Mouse (Mus musculus) ES-E14 (cell line): ENCODE results near the gene Pfkm.

Experiments
- CHD2 ChIP-seq: IDR thresholded peaks from 2 replicates; pipeline ENCODE4 v1.6.1; 2014; ENCODE audit warnings: mild to moderate bottlenecking, low read depth, low read length, inconsistent platforms
- HCFC1 ChIP-seq: IDR thresholded peaks from 2 replicates; pipeline ENCODE4 v1.6.1; 2012; ENCODE audit warnings: low read length, inconsistent platforms, borderline replicate concordance; ENCODE audit not compliant: insufficient read depth
- MAFK ChIP-seq: IDR thresholded peaks from 2 replicates; pipeline ENCODE4 v1.6.1; 2014; ENCODE audit warnings: mild to moderate bottlenecking, low read depth, low read length, inconsistent platforms; ENCODE audit not compliant: insufficient read depth
- ZNF384 ChIP-seq: IDR thresholded peaks from 2 replicates; pipeline ENCODE4 v1.6.1; 2012; ENCODE audit warnings: low read depth, low read length, inconsistent platforms

- TF ChIP-seq MAFK: 0 out of 2 replicates have a peak, but pooled peaks have one; percentile 4
- TF ChIP-seq CHD2: no peak
- TF ChIP-seq ZNF384: no peak
- no peak for TF ChIP-seq HCFC1
These were observed 6.1 kb downstream of the Pfkm start for GRCm38 (mm10) chr15:98098519-98098918.
